Mouse (Mus musculus): Measurements from ENCODE around the gene Zfp217. TPM values are rescaled to one million over a fixed set of nuclear protein-coding genes. Genes with fewer than 3 reads are reported as not detected.

The Zfp217 gene
- total and polyA plus RNA-seq, 3 experiments, result 5.3 to 12.1 (median 10.0) TPM

- in situ Hi-C loops (cut with MboI; ENCODE audit: low pct_ligation_motif_present, low pct_unique_long_range_greater_than_20kb, low sequenced_read_pairs), result loop anchor here (10.0 to 25.0 kb wide), 2 partner anchors 134 to 402 kb away; no protein-coding TSS in a partner anchor
Observed at GRCm38 (mm10) chr2:170110306-170110705, 37.6 kb downstream of the Zfp217 start.

GRCm38 (mm10) chr2:170109528-170109927 lies 38.4 kb downstream of the Zfp217 start:
- Histone ChIP-seq H3K9me3 (replicated peaks; ENCODE audit: low read length) (no peaks in the 10 kb centered on the region), H3K36me3 (replicated peaks in 1 of 2; ENCODE audit: control insufficient read depth in 1 of 2, insufficient read depth in 1 of 2, low read length in 1 of 2) (peaks cover 57 to 89% of the 10 kb centered on the region in 2 experiments), H3K4me1 (ENCODE audit: control insufficient read depth in 1 of 2, insufficient read depth in 2 of 2) (no peaks in the 10 kb centered on the region), H3K4me2 (ENCODE audit: insufficient read depth, low read depth, poor library complexity, severe bottlenecking) (no peak overlapping the region), H3K9ac (ENCODE audit: insufficient read depth, low read depth) (no peak overlapping the region), H3K4me3 (replicated peaks in 1 of 3; ENCODE audit: low read depth in 2 of 3, low read length in 2 of 3, poor library complexity in 1 of 3) (no peak overlapping the region), H3K27ac (ENCODE audit: insufficient read depth, low read depth) (no peak overlapping the region), H3K27me3 (replicated peaks) (no peaks in the 10 kb centered on the region), H3K79me2 (replicated peaks; ENCODE audit: control insufficient read depth, extremely low read depth, insufficient read depth, poor library complexity, severe bottlenecking) (peaks cover 7% of the 10 kb centered on the region)
- in situ Hi-C loops (cut with MboI; ENCODE audit: low pct_ligation_motif_present, low pct_unique_long_range_greater_than_20kb, low sequenced_read_pairs) (loop anchor here (25.0 kb wide), 1 partner anchor 403 kb away; no protein-coding TSS in a partner anchor), dilution Hi-C loops (cut with MboI; ENCODE audit: extremely low pct_ligation_motif_present, extremely low pct_unique_long_range_greater_than_20kb, low sequenced_read_pairs) (no loop called here)
- TF ChIP-seq RAD21 (IDR thresholded peaks at IDR 0.05; ENCODE audit: low read depth, low read length) (no peak), ZMIZ1 (IDR thresholded peaks at IDR 0.05; ENCODE audit: low read depth, low read length) (no peak)
- no peak for DNase-seq (ENCODE audit: extremely low read depth)

More at GRCm38 (mm10) chr2:170110306-170110705, 37.6 kb downstream of the Zfp217 start:
- no peaks in the 10 kb centered on the region for H3K9me3 ChIP-seq (replicated peaks; ENCODE audit: low read length)
- H3K27ac ChIP-seq (ENCODE audit: insufficient read depth, low read depth), result no peak overlapping the region
- no peak overlapping the region for H3K4me2 ChIP-seq (ENCODE audit: insufficient read depth, low read depth, poor library complexity, severe bottlenecking)
- peaks cover 64 to 94% of the 10 kb centered on the region in 2 experiments for H3K36me3 ChIP-seq (replicated peaks in 1 of 2; ENCODE audit: control insufficient read depth in 1 of 2, insufficient read depth in 1 of 2, low read length in 1 of 2)
- H3K4me1 ChIP-seq (ENCODE audit: control insufficient read depth in 1 of 2, insufficient read depth in 2 of 2), result no peaks in the 10 kb centered on the region
- peaks cover 15% of the 10 kb centered on the region for H3K79me2 ChIP-seq (replicated peaks; ENCODE audit: control insufficient read depth, extremely low read depth, insufficient read depth, poor library complexity, severe bottlenecking)
- no peaks in the 10 kb centered on the region for H3K27me3 ChIP-seq (replicated peaks)
- H3K4me3 ChIP-seq (replicated peaks in 1 of 3; ENCODE audit: low read depth in 2 of 3, low read length in 2 of 3, poor library complexity in 1 of 3), result no peak overlapping the region
- no peak for TF ChIP-seq MXI1 (IDR thresholded peaks at IDR 0.05; ENCODE audit: low read depth, low read length)
- TF ChIP-seq ELF1 (IDR thresholded peaks at IDR 0.05; ENCODE audit: low read depth, low read length), result no peak
- no peak for TF ChIP-seq IRF4 (IDR thresholded peaks at IDR 0.05; ENCODE audit: low read depth, low read length)
- TF ChIP-seq USF2 (conservative IDR thresholded peaks at IDR 0.05; ENCODE audit: low read depth, low read length), result no peak
- no peak for TF ChIP-seq ZKSCAN1 (IDR thresholded peaks at IDR 0.05; ENCODE audit: borderline replicate concordance, low read depth, low read length)
- no peak for TF ChIP-seq POLR2AphosphoS2 (IDR thresholded peaks at IDR 0.05; ENCODE audit: low read depth, low read length)
- no peak for TF ChIP-seq TBP (conservative IDR thresholded peaks at IDR 0.05; ENCODE audit: low read depth, low read length)
- dilution Hi-C loops (cut with MboI; ENCODE audit: extremely low pct_ligation_motif_present, extremely low pct_unique_long_range_greater_than_20kb, low sequenced_read_pairs), result no loop called here
- no peak overlapping the region for H3K9ac ChIP-seq (ENCODE audit: insufficient read depth, low read depth)
- DNase-seq (ENCODE audit: extremely low read depth), result no peak

DNA sequence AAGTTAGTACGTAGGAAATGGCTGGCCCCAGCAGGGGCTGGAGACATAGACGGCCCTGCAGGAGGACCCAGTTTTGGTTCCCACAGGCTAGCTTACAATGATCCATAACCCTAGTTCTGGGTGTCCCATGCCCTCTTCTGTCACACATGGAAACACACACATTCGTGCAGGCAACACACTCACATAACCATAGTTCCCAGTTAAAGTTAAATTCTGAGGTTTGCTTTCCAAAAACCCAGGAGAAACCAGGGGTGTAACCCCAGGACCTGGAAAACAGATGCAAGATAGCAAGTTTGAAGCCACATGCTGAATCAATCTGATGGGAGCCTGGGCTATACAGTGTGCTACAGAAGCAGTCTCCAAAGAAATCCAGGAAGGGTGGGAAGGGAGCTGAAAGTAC lies 40.1 kb downstream of the Zfp217 start:
- in situ Hi-C loops (cut with MboI; ENCODE audit: low pct_ligation_motif_present, low pct_unique_long_range_greater_than_20kb, low sequenced_read_pairs), result loop anchor here (25.0 kb wide), 1 partner anchor 405 kb away; no protein-coding TSS in a partner anchor
- H3K4me3 ChIP-seq (replicated peaks in 1 of 3; ENCODE audit: low read depth in 2 of 3, low read length in 2 of 3, poor library complexity in 1 of 3), result no peak overlapping the region
- no peak overlapping the region for H3K4me2 ChIP-seq (ENCODE audit: insufficient read depth, low read depth, poor library complexity, severe bottlenecking)
- no peak overlapping the region for H3K9ac ChIP-seq (ENCODE audit: insufficient read depth, low read depth)
- peaks cover 40 to 72% of the 10 kb centered on the region in 2 experiments for H3K36me3 ChIP-seq (replicated peaks in 1 of 2; ENCODE audit: control insufficient read depth in 1 of 2, insufficient read depth in 1 of 2, low read length in 1 of 2)
- no peak for DNase-seq (ENCODE audit: extremely low read depth)
- TF ChIP-seq MYC (IDR thresholded peaks at IDR 0.05; ENCODE audit: low read depth, low read length), result no peak
- no peak for TF ChIP-seq CHD2 (IDR thresholded peaks at IDR 0.05; ENCODE audit: low read length)
- no peak for TF ChIP-seq PAX5 (IDR thresholded peaks at IDR 0.05; ENCODE audit: low read length)
- H3K4me1 ChIP-seq (ENCODE audit: control insufficient read depth in 1 of 2, insufficient read depth in 2 of 2), result no peaks in the 10 kb centered on the region
- H3K79me2 ChIP-seq (replicated peaks; ENCODE audit: control insufficient read depth, extremely low read depth, insufficient read depth, poor library complexity, severe bottlenecking), result no peaks in the 10 kb centered on the region; the same call in 1 of the 2 replicates
- H3K27me3 ChIP-seq (replicated peaks), result no peaks in the 10 kb centered on the region
- no peaks in the 10 kb centered on the region for H3K9me3 ChIP-seq (replicated peaks; ENCODE audit: low read length)
- H3K27ac ChIP-seq (ENCODE audit: insufficient read depth, low read depth), result no peak overlapping the region
- dilution Hi-C loops (cut with MboI; ENCODE audit: extremely low pct_ligation_motif_present, extremely low pct_unique_long_range_greater_than_20kb, low sequenced_read_pairs), result no loop called here

Data from CH12.LX (cell line).